Mouse (Mus musculus): ENCODE data around the gene Gucy2e. TPM values are rescaled to one million over a fixed set of nuclear protein-coding genes. Genes with fewer than 3 reads are reported as not detected.

Gucy2e gene
- not detected for total RNA-seq (2023)

GRCm38 (mm10) chr11:69236926-69237260 lies at the start of gene Gucy2e:
Gene Gucy2e (minus strand): TSS chr11:69237036.

GRCm38 (mm10) chr11:69197743-69198142 lies 39.1 kb downstream of the Gucy2e start, which contains the start of gene Alox8:
Gene Alox8 (minus strand): TSS chr11:69197843.

Other genes starting within 250 kb of the Gucy2e start
- gene Pfas, start 228.6 kb downstream of the Gucy2e start, total RNA-seq (2023), result 10 to 100 TPM; 18.0 to 20.8 TPM
- gene Ctc1, start 221.1 kb downstream of the Gucy2e start, total RNA-seq (2023), result 10 to 100 TPM; 30.6 to 33.8 TPM
- gene Aurkb, start 191.4 kb downstream of the Gucy2e start, total RNA-seq (2023), result 10 to 100 TPM; 83.0 to 89.7 TPM
- 10 to 100 TPM; 35.9 to 39.8 TPM for gene Borcs6, start 177.3 kb downstream of the Gucy2e start, total RNA-seq (2023)
- gene Tmem107, start 166.2 kb downstream of the Gucy2e start, total RNA-seq (2023), result 1 to 10 TPM; 2.6 to 6.6 TPM
- 100 to 1,000 TPM; 188 to 209 TPM for gene Vamp2, start 148.5 kb downstream of the Gucy2e start, total RNA-seq (2023)
- 100 to 1,000 TPM; 327 to 350 TPM for gene Per1, start 141.8 kb downstream of the Gucy2e start, total RNA-seq (2023)
- not detected for gene Hes7, start 116.6 kb downstream of the Gucy2e start, total RNA-seq (2023)
- not detected for gene 9130213A22Rik, start 114.4 kb downstream of the Gucy2e start, total RNA-seq (2023)
- not detected for gene Aloxe3, start 111.1 kb downstream of the Gucy2e start, total RNA-seq (2023)
- gene Alox12b, start 80.0 kb downstream of the Gucy2e start, total RNA-seq (2023), result not detected
- gene Alox8, start 39.2 kb downstream of the Gucy2e start, total RNA-seq (2023), result under 1 TPM; 0.22 to 0.24 TPM
- 10 to 100 TPM; 12.2 TPM for gene Cntrob, start 86.7 kb upstream of the Gucy2e start, total RNA-seq (2023)
- 10 to 100 TPM; 45.7 to 52.8 TPM for gene Trappc1, start 86.9 kb upstream of the Gucy2e start, total RNA-seq (2023)
- gene Kcnab3, start 89.2 kb upstream of the Gucy2e start, total RNA-seq (2023), result under 1 TPM; 0.20 to 0.84 TPM
- gene Rnf227, start 103.4 kb upstream of the Gucy2e start, total RNA-seq (2023), result 1 to 10 TPM; 1.3 to 2.4 TPM
- gene Chd3, start 132.4 kb upstream of the Gucy2e start, total RNA-seq (2023), result 10 to 100 TPM; 13.7 to 17.7 TPM
- 10 to 100 TPM; 41.4 to 43.4 TPM for gene Naa38, start 158.5 kb upstream of the Gucy2e start, total RNA-seq (2023)
- 10 to 100 TPM; 21.9 to 23.2 TPM for gene Cyb5d1, start 158.6 kb upstream of the Gucy2e start, total RNA-seq (2023)
- 1 to 10 TPM; 2.2 to 3.3 TPM for gene Tmem88, start 161.2 kb upstream of the Gucy2e start, total RNA-seq (2023)
- 100 to 1,000 TPM; 177 to 192 TPM for gene Kdm6b, start 176.6 kb upstream of the Gucy2e start, total RNA-seq (2023)